Mouse (Mus musculus) olfactory bulb, adult 2 months (tissue): Measurements from ENCODE around the gene Otx2. TPM values are rescaled to one million over a fixed set of nuclear protein-coding genes. Genes with fewer than 3 reads are reported as not detected.
"Not testable (repeated sequence)": the region's sequence is repeated elsewhere in the genome, so short reads cannot be mapped to it uniquely, and the experiment has no call there.

Experiments used
- H3K27ac ChIP-seq: fragments of 200-500 bp; 2 replicates; pipeline ENCODE4 v1.5.1; 2012; ENCODE audit warnings: low read depth, low read length; ENCODE audit not compliant: insufficient read depth
- H3K4me1 ChIP-seq: fragments of 200-500 bp; 2 replicates; pipeline ENCODE4 v1.6.1; 2012; ENCODE audit warnings: low read length; ENCODE audit not compliant: control insufficient read depth, insufficient read depth
- H3K4me3 ChIP-seq: fragments of 200-500 bp; 2 replicates; pipeline ENCODE4 v1.5.1; 2012; ENCODE audit warnings: mild to moderate bottlenecking, low read depth, low read length, moderate library complexity; ENCODE audit not compliant: insufficient read depth
- CTCF ChIP-seq: fragments of 200-500 bp; IDR thresholded peaks from 2 replicates; pipeline ENCODE4 v1.5.1; 2012; ENCODE audit warnings: low read depth, mild to moderate bottlenecking, low read length, moderate library complexity; ENCODE audit not compliant: insufficient read depth
- POLR2A ChIP-seq: fragments of 200-500 bp; IDR thresholded peaks from 2 replicates; pipeline ENCODE4 v1.6.1; 2012; ENCODE audit warnings: mild to moderate bottlenecking, low read depth, low read length, moderate library complexity; ENCODE audit not compliant: insufficient read depth
- WGBS: fragments of 180-500 bp; shearing (Covaris S2); methylation state at CpG from one replicate; pipeline ENCODE4 v1.1.7; 2018; 5-methylcytosine and 5-hydroxymethylcytosine counted together
- polyA plus RNA-seq: library from polyadenylated mRNA; stranded (reverse); fragments of >200 nt; gene quantifications from 2 replicates; pipeline ENCODE4 v1.2.4, GENCODE M21; 2012; ENCODE audit warnings: low replicate concordance; ENCODE audit not compliant: missing spikeins, insufficient read depth, insufficient read length

Gene Otx2
- polyA plus RNA-seq, 1 experiment, result not detected

DNA sequence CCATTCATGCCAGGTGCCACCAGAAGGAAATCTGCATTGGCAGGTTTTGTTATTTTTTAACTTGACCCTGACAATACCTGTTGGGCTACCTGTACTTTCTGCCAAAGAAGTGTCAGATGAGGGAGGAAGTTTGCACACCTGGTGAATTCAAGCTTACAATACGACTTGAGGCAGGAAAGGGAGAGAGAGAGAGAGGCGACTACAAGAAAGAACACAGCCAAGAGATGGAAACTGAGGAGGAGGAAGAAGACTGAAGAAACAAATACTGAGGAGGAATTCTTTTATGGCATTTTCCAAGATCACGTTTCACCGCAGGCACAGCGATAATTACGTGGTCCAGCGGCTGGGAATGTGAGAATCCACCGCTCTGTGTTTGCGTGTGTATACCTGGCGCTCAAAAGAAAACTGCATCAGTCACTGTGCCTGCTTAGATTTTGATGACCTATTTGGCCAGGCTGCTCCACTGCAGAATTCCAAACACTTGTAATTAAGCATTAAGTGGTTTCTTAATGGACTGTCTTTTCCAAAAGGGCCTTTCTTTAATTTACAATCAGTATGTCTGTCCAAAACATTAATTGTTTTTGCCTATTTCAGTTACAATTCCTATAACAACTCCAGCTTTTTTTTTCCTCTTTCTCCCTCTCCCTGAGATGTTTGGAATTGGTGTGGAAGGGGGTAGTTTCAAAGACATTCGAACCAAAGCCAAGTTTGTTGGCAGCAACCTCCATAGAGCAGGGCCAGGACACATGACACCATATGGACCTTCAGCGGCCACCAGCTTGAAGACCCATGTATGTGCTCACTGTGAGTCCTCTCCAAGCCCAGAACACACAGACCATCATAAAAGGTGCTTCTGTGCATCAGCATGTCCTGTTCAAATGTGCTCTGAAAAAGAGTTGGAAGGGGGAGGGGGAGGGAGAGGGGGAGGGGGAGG is 31.9 kb downstream of the Otx2 start:
- H3K27ac ChIP-seq, result no peak overlapping the region
- no peaks in the 10 kb centered on the region for H3K4me1 ChIP-seq
- TF ChIP-seq CTCF (no peak), POLR2A (no peak)
- 45% methylated on average over 12 of the region's 12 CpGs for WGBS
- H3K4me3 ChIP-seq, result no peak overlapping the region

DNA sequence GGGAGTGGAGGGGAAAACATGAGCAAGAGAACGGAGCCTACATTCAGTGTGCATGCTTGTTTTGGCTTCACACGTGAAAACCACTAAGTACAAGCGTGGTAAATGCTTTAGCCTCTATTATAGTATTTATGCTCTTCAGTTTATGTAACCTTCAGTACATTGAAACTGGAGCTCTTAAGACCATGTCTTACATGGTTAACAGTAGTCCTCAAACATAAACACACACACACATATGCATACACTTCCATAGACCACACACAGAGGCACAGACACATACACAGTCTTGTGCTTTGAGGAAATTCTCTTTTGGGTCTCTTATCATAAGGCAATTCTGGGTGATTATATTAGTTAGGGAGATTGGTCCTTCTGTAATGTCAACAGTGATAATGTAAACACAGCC is 40.5 kb downstream of the Otx2 start:
- WGBS, result 92% methylated on average over 3 of the region's 3 CpGs
- Histone ChIP-seq H3K4me3 (no peak overlapping the region), H3K27ac (no peak overlapping the region), H3K4me1 (no peaks in the 10 kb centered on the region)
- TF ChIP-seq POLR2A, result no peak
- no peak for TF ChIP-seq CTCF

- H3K27ac ChIP-seq, result no peak overlapping the region
- 87% methylated on average over 8 of the region's 8 CpGs for WGBS
- no peak overlapping the region for H3K4me3 ChIP-seq
- no peaks in the 10 kb centered on the region for H3K4me1 ChIP-seq
- TF ChIP-seq CTCF, result no peak
- TF ChIP-seq POLR2A, result no peak
Measured at GRCm38 (mm10) chr14:48632335-48632734, 41.3 kb downstream of the Otx2 start.

GRCm38 (mm10) chr14:48631486-48631885 is 42.1 kb downstream of the Otx2 start:
- no peak overlapping the region for H3K4me3 ChIP-seq
- H3K4me1 ChIP-seq, result no peaks in the 10 kb centered on the region
- H3K27ac ChIP-seq, result no peak overlapping the region
- TF ChIP-seq POLR2A (no peak), CTCF (no peak)
- 96% methylated on average over 2 of the region's 2 CpGs for WGBS

- no peak overlapping the region for H3K4me3 ChIP-seq
- TF ChIP-seq CTCF, result no peak
- no peak for TF ChIP-seq POLR2A
- WGBS, result 89% methylated on average over 9 of the region's 9 CpGs
Measured at GRCm38 (mm10) chr14:48629404-48629803, 44.2 kb downstream of the Otx2 start.

GRCm38 (mm10) chr14:48626271-48626670 is 47.3 kb downstream of the Otx2 start:
- Histone ChIP-seq H3K27ac (no peak overlapping the region), H3K4me3 (no peak overlapping the region), H3K4me1 (peaks cover 2% of the 10 kb centered on the region; the same call in 1 of the 2 replicates)
- TF ChIP-seq POLR2A, result no peak
- 90% methylated on average over 4 of the region's 4 CpGs for WGBS

More at GRCm38 (mm10) chr14:48629404-48629803, 44.2 kb downstream of the Otx2 start:
- peaks cover 2% of the 10 kb centered on the region; the same call in 1 of the 2 replicates for H3K4me1 ChIP-seq
- H3K27ac ChIP-seq, result no peak overlapping the region

GRCm38 (mm10) chr14:48625331-48625694 is 48.3 kb downstream of the Otx2 start:
- 44% methylated on average over 6 of the region's 6 CpGs for WGBS
- H3K27ac ChIP-seq, result no peak overlapping the region
- H3K4me3 ChIP-seq, result no peak overlapping the region
- TF ChIP-seq CTCF (no peak), POLR2A (no peak)
- H3K4me1 ChIP-seq, result peaks cover 2% of the 10 kb centered on the region; the same call in 1 of the 2 replicates

GRCm38 (mm10) chr14:48624596-48625330 is 48.9 kb downstream of the Otx2 start:
- WGBS, result 31% methylated on average over 9 of the region's 9 CpGs
- Histone ChIP-seq H3K4me3 (no peak overlapping the region), H3K4me1 (peaks cover 2% of the 10 kb centered on the region; the same call in 1 of the 2 replicates), H3K27ac (no peak overlapping the region)
- TF ChIP-seq CTCF (no peak), POLR2A (no peak)

- 90% methylated on average over 9 of the region's 9 CpGs for WGBS
- H3K27ac ChIP-seq, H3K4me1 ChIP-seq, H3K4me3 ChIP-seq: not testable (repeated sequence)
Measured at GRCm38 (mm10) chr14:48622726-48623125, 50.9 kb downstream of the Otx2 start.
